18 mouse cellular contexts compared by ENCODE assay signal in the genomic region with DNA sequence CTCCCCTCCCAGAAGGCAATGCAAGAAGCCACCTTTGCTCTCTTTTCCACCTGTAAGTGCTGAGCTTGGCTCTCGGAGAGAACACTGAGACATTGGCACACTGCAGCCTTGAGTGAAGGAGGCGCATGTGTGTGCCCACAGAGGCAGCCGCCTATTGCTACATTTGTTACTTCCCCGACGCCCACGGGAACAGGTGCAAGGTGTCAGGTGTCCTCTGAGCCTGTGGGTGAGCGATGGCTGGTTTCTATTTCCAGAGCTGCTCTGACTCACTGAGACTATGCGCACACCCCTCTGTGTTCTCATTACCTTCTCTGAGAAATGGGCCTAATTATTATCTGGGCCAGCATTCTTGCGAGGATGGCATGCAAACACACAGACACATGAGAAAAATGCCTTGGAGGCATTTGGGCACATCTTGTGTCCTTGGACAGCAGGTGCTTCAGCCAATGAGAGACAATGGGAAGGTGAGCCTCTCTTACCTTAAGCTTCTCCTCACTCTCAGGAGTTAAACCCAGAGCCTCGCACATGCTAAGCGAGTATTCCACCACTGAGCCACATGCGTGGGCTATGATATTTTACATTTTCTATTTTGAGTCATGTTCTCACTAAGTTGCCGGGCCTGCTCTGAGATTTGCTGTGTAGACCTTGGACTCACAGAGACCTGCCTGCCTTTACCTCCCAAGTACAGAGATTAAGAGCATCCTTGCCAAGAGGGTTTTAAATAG. TPM values are rescaled to one million over a fixed set of nuclear protein-coding genes. Genes with fewer than 3 reads are reported as not detected.
DNase-seq lines count a peak whose midpoint lies in the region; ATAC-seq lines count a peak whose summit lies in the region.
"Had no signal": no experiment of that assay in that cellular context is flagged by ENCODE, and none has a peak within 500 bp of the region (broad histone marks: within the 10 kb centered on the region; RNA-seq: fewer than 3 reads in every experiment).

No protein-coding gene starts in this region.

- H3K27me3 ChIP-seq in limb, embryonic 15.5 days, result no peaks in the 10 kb centered on the region
- no peaks in the 10 kb centered on the region for H3K27me3 ChIP-seq in limb, embryonic 10.5 days (ENCODE audit: low read depth, poor library complexity, severe bottlenecking)
- H3K27me3 ChIP-seq in midbrain, embryonic 10.5 days (ENCODE audit: low read depth, poor library complexity, severe bottlenecking), result no peaks in the 10 kb centered on the region
- H3K27me3 ChIP-seq: hindbrain, embryonic 15.5 days; liver, embryonic 15.5 days; midbrain, embryonic 12.5 days had no signal

- H3K9ac ChIP-seq in limb, embryonic 15.5 days, result no peak overlapping the region
- H3K9ac ChIP-seq: hindbrain, embryonic 15.5 days; liver, embryonic 15.5 days; midbrain, embryonic 12.5 days had no signal

- no peak overlapping the region for H3K27ac ChIP-seq in limb, embryonic 15.5 days
- no peak overlapping the region for H3K27ac ChIP-seq in limb, embryonic 10.5 days
- H3K27ac ChIP-seq in midbrain, embryonic 10.5 days (replicated peaks), result no peak overlapping the region
- H3K27ac ChIP-seq: hindbrain, embryonic 15.5 days; liver, embryonic 15.5 days; midbrain, embryonic 12.5 days had no signal

- H3K9me3 ChIP-seq in limb, embryonic 15.5 days, result no peaks in the 10 kb centered on the region
- no peaks in the 10 kb centered on the region for H3K9me3 ChIP-seq in limb, embryonic 10.5 days (replicated peaks)
- no peaks in the 10 kb centered on the region for H3K9me3 ChIP-seq in midbrain, embryonic 10.5 days (replicated peaks)
- H3K9me3 ChIP-seq: hindbrain, embryonic 15.5 days; liver, embryonic 15.5 days; midbrain, embryonic 12.5 days had no signal

- WGBS in limb, embryonic 15.5 days, result 82% methylated on average over 13 of the region's 13 CpGs
- 91% methylated on average over 13 of the region's 13 CpGs for WGBS in limb, embryonic 10.5 days
- 92% methylated on average over 13 of the region's 13 CpGs for WGBS in midbrain, embryonic 10.5 days

- 0 out of 2 replicates have a peak, but pooled peaks have one; percentile 19 for ATAC-seq in limb, embryonic 15.5 days (ENCODE audit: insufficient number of reproducible peaks, low FRiP score, low TSS enrichment, low read depth)
- ATAC-seq: forebrain, embryonic 16.5 days had no signal

- H3K4me2 ChIP-seq in limb, embryonic 15.5 days, result no peak overlapping the region
- H3K4me2 ChIP-seq: hindbrain, embryonic 15.5 days; liver, embryonic 15.5 days; midbrain, embryonic 12.5 days had no signal

- H3K4me1 ChIP-seq in limb, embryonic 15.5 days, result no peaks in the 10 kb centered on the region
- H3K4me1 ChIP-seq in limb, embryonic 10.5 days, result no peaks in the 10 kb centered on the region
- H3K4me1 ChIP-seq in midbrain, embryonic 10.5 days, result no peaks in the 10 kb centered on the region
- H3K4me1 ChIP-seq: hindbrain, embryonic 15.5 days; liver, embryonic 15.5 days; midbrain, embryonic 12.5 days had no signal

- DNase-seq in cerebellum, adult 18-20 months, result peak; percentile 16 to 17
- DNase-seq in cerebellum, adult 8-10 months, result no peak
- DNase-seq in limb, embryonic 10.5 days (ENCODE audit: low spot score), result no peak
- DNase-seq in frontal cortex, postnatal 36 days (ENCODE audit: low spot score in 2 of 2), result peak; percentile 46 to 65
- DNase-seq in right cerebral cortex, postnatal 25 days, result peak; percentile 71
- DNase-seq in adrenal gland, adult 8-10 months, result no peak
- DNase-seq in midbrain, embryonic 10.5 days (ENCODE audit: low spot score), result no peak
- DNase-seq: adrenal gland, postnatal 25 days; heart, adult 11 months; kidney, adult 2 months; lung, postnatal 36 days; spleen, adult 18-20 months had no signal

- no peak overlapping the region for H3K4me3 ChIP-seq in limb, embryonic 15.5 days
- H3K4me3 ChIP-seq in limb, embryonic 10.5 days, result no peak overlapping the region
- H3K4me3 ChIP-seq in midbrain, embryonic 10.5 days, result no peak overlapping the region
- H3K4me3 ChIP-seq: hindbrain, embryonic 15.5 days; liver, embryonic 15.5 days; midbrain, embryonic 12.5 days had no signal

- H3K36me3 ChIP-seq in limb, embryonic 15.5 days, result no peaks in the 10 kb centered on the region
- no peaks in the 10 kb centered on the region for H3K36me3 ChIP-seq in limb, embryonic 10.5 days
- H3K36me3 ChIP-seq in midbrain, embryonic 10.5 days, result no peaks in the 10 kb centered on the region
- H3K36me3 ChIP-seq: hindbrain, embryonic 15.5 days; liver, embryonic 15.5 days; midbrain, embryonic 12.5 days had no signal

RNA-seq across cellular contexts. Expression of gene Scnn1b, which starts 26.0 kb away (rescaled TPM):
- 0.26 and 0.55 TPM in 2 replicates for polyA plus RNA-seq in limb, embryonic 15.5 days (2015; fragmentation: Nextera tagmentation; extraction: Ambion mirVana)
- not detected in 2 replicates for polyA plus RNA-seq in limb, embryonic 10.5 days (2016; fragmentation: Nextera tagmentation; extraction: Ambion mirVana)
- under 1 TPM; 0.11 to 0.44 (median 0.13) TPM for total RNA-seq in adrenal gland, adult 8-10 months (2022)
- 0.06 TPM in 1 of 2 replicates, not detected in the other for polyA plus RNA-seq in midbrain, embryonic 10.5 days (2016; fragmentation: Nextera tagmentation; extraction: Ambion mirVana)
- total RNA-seq: adrenal gland, postnatal 25 days; layer of hippocampus, adult 18-20 months had no signal
- polyA plus RNA-seq: liver, embryonic 15.5 days; midbrain, embryonic 12.5 days had no signal

Comparison
In these comparisons a context has a peak if more than half of its experiments do, and no peak if none do; other contexts are left out.
1. DNase-seq: peak in cerebellum, adult 18-20 months (2 of 2), frontal cortex, postnatal 36 days (2 of 2) and right cerebral cortex, postnatal 25 days (single experiment); none in cerebellum, adult 8-10 months (single experiment), limb, embryonic 10.5 days (single experiment), adrenal gland, adult 8-10 months (single experiment) and midbrain, embryonic 10.5 days (single experiment).